Mouse (Mus musculus) myocyte (in vitro differentiated cells): ENCODE measurements at regions not wholly inside any gene's neighbourhood (a gene's known extent, or its start where the extent isn't known, plus 50 kb on each side); places are given as distances from the start of the nearest gene placed in this dataset.

Source experiments
- H3K27me3 ChIP-seq: one replicate; pipeline ENCODE4 v1.6.1; 2011; ENCODE audit not compliant: control insufficient read depth, insufficient read depth, insufficient read length
- H3K36me3 ChIP-seq: one replicate; pipeline ENCODE4 v1.6.1; 2011; ENCODE audit not compliant: control insufficient read depth, insufficient read depth
- H3K4me2 ChIP-seq: one replicate; pipeline ENCODE4 v1.6.1; 2011; ENCODE audit warnings: low read depth, control low read depth
- H3K4me3 ChIP-seq: one replicate; pipeline ENCODE4 v1.5.1; 2011; ENCODE audit warnings: mild to moderate bottlenecking, control low read depth, moderate library complexity
- H3K79me2 ChIP-seq: one replicate; pipeline ENCODE4 v1.6.1; 2011; ENCODE audit not compliant: control insufficient read depth, insufficient read depth
- H3ac ChIP-seq: one replicate; pipeline ENCODE4 v1.6.1; 2011; ENCODE audit not compliant: control insufficient read depth, insufficient read length
- CEBPB ChIP-seq: IDR thresholded peaks from 2 replicates; pipeline ENCODE4 v1.6.1; 2011; ENCODE audit warnings: mild to moderate bottlenecking, moderate library complexity; ENCODE audit not compliant: poor library complexity, insufficient read depth, severe bottlenecking
- E2F4 ChIP-seq: IDR thresholded peaks from one replicate; pipeline ENCODE4 v1.6.1; 2011; ENCODE audit warnings: mild to moderate bottlenecking, control low read depth, moderate library complexity; ENCODE audit not compliant: insufficient read depth
- MAX ChIP-seq: IDR thresholded peaks from one replicate; pipeline ENCODE4 v1.6.1; 2011; ENCODE audit warnings: low read depth, mild to moderate bottlenecking, control low read depth
- MYOD1 ChIP-seq, 3 experiments: IDR thresholded peaks; one replicate each; pipeline ENCODE4 v1.6.1; 2011; ENCODE audit warnings: control low read depth in 2 of 3, low read depth in 2 of 3, mild to moderate bottlenecking in 2 of 3, moderate library complexity in 1 of 3; ENCODE audit not compliant: insufficient read length in 2 of 3, control insufficient read depth in 1 of 3
- MYOG ChIP-seq, 3 experiments: IDR thresholded peaks; one replicate each; pipeline ENCODE4 v1.6.1; 2011; ENCODE audit warnings: control low read depth in 2 of 3, low read depth in 2 of 3, mild to moderate bottlenecking in 2 of 3; ENCODE audit not compliant: insufficient read length in 2 of 3, control insufficient read depth in 1 of 3, insufficient read depth in 1 of 3
- POLR2A ChIP-seq: IDR thresholded peaks from one replicate; pipeline ENCODE4 v1.6.1; 2011; ENCODE audit warnings: low read depth, mild to moderate bottlenecking, control low read depth, moderate library complexity; ENCODE audit not compliant: insufficient read length
- POLR2AphosphoS2 ChIP-seq: IDR thresholded peaks from one replicate; pipeline ENCODE4 v1.6.1; 2011; ENCODE audit warnings: low read depth, control low read depth; ENCODE audit not compliant: insufficient read length
- REST ChIP-seq: IDR thresholded peaks from one replicate; pipeline ENCODE4 v1.6.1; 2011; ENCODE audit warnings: mild to moderate bottlenecking, control low read depth, moderate library complexity; ENCODE audit not compliant: insufficient read depth, insufficient read length
- SRF ChIP-seq: IDR thresholded peaks from one replicate; pipeline ENCODE4 v1.6.1; 2011; ENCODE audit warnings: low read depth; ENCODE audit not compliant: control insufficient read depth, insufficient read length
- TCF12 ChIP-seq: IDR thresholded peaks from one replicate; pipeline ENCODE4 v1.6.1; 2011; ENCODE audit warnings: mild to moderate bottlenecking, control low read depth; ENCODE audit not compliant: poor library complexity, insufficient read depth, severe bottlenecking
- TCF3 ChIP-seq: IDR thresholded peaks from one replicate; pipeline ENCODE4 v1.6.1; 2011; ENCODE audit warnings: low read depth, control low read depth; ENCODE audit not compliant: insufficient read length
- USF1 ChIP-seq: IDR thresholded peaks from one replicate; pipeline ENCODE4 v1.6.1; 2011; ENCODE audit warnings: low read depth, mild to moderate bottlenecking, control low read depth, moderate library complexity

GRCm38 (mm10) chr14:58944958-58945357 lies 197.7 kb downstream of the 1700129C05Rik start:
- no peaks in the 10 kb centered on the region for H3K27me3 ChIP-seq
- no peak overlapping the region for H3ac ChIP-seq
- TF ChIP-seq TCF12: peak; percentile 20
- peak; percentile 33; the same call in 1 of the 2 replicates for TF ChIP-seq CEBPB
- peak in 2 of 3 experiments; percentile 68 to 78 for TF ChIP-seq MYOD1 (IDR thresholded peaks at IDR 0.05; ENCODE audit: control insufficient read depth in 1 of 3, insufficient read length in 2 of 3, low read depth in 2 of 3)
- no peak for TF ChIP-seq POLR2AphosphoS2
- TF ChIP-seq E2F4: no peak
- TF ChIP-seq SRF: no peak
- TF ChIP-seq REST: no peak
- TF ChIP-seq TCF3: no peak
- no peak for TF ChIP-seq POLR2A
- TF ChIP-seq MYOG (IDR thresholded peaks at IDR 0.05; ENCODE audit: control insufficient read depth in 1 of 3, insufficient read depth in 1 of 3, insufficient read length in 2 of 3, low read depth in 2 of 3): peak in 1 of 3 experiments; percentile 66
- no peak for TF ChIP-seq USF1
- no peak for TF ChIP-seq MAX
- H3K79me2 ChIP-seq: no peaks in the 10 kb centered on the region
- H3K4me3 ChIP-seq: no peak overlapping the region
- H3K4me2 ChIP-seq: no peak overlapping the region
- no peaks in the 10 kb centered on the region for H3K36me3 ChIP-seq

GRCm38 (mm10) chr14:58943267-58943765 lies 199.4 kb downstream of the 1700129C05Rik start:
- Histone ChIP-seq H3K4me2 (no peak overlapping the region), H3K27me3 (no peaks in the 10 kb centered on the region), H3ac (no peak overlapping the region), H3K36me3 (no peaks in the 10 kb centered on the region), H3K79me2 (no peaks in the 10 kb centered on the region), H3K4me3 (no peak overlapping the region)
- TF ChIP-seq REST (no peak), SRF (no peak), POLR2A (no peak), MYOG (IDR thresholded peaks at IDR 0.05; ENCODE audit: control insufficient read depth in 1 of 3, insufficient read depth in 1 of 3, insufficient read length in 2 of 3, low read depth in 2 of 3) (no peak), CEBPB (no peak), TCF12 (no peak), MAX (no peak), MYOD1 (IDR thresholded peaks at IDR 0.05; ENCODE audit: control insufficient read depth in 1 of 3, insufficient read length in 2 of 3, low read depth in 2 of 3) (no peak), E2F4 (no peak), USF1 (no peak), POLR2AphosphoS2 (no peak), TCF3 (no peak)

- no peaks in the 10 kb centered on the region for H3K27me3 ChIP-seq
- no peak for TF ChIP-seq REST
- no peak for TF ChIP-seq MYOG (IDR thresholded peaks at IDR 0.05; ENCODE audit: control insufficient read depth in 1 of 3, insufficient read depth in 1 of 3, insufficient read length in 2 of 3, low read depth in 2 of 3)
- TF ChIP-seq E2F4: no peak
- TF ChIP-seq POLR2AphosphoS2: no peak
- no peak overlapping the region for H3K4me3 ChIP-seq
These were observed 203.6 kb downstream of the 1700129C05Rik start for GRCm38 (mm10) chr14:58939086-58939485.

GRCm38 (mm10) chr14:58938601-58938970 lies 204.1 kb downstream of the 1700129C05Rik start:
- no peaks in the 10 kb centered on the region for H3K27me3 ChIP-seq
- TF ChIP-seq POLR2AphosphoS2 (no peak), POLR2A (no peak), TCF3 (no peak), CEBPB (no peak), REST (no peak), TCF12 (no peak), USF1 (no peak), MAX (no peak), SRF (no peak)
- no peak overlapping the region for H3ac ChIP-seq
- no peak overlapping the region for H3K4me3 ChIP-seq
- H3K4me2 ChIP-seq: no peak overlapping the region
- no peaks in the 10 kb centered on the region for H3K36me3 ChIP-seq
- no peaks in the 10 kb centered on the region for H3K79me2 ChIP-seq

More at GRCm38 (mm10) chr14:58939086-58939485, 203.6 kb downstream of the 1700129C05Rik start:
- H3K4me2 ChIP-seq: no peak overlapping the region
- H3K79me2 ChIP-seq: no peaks in the 10 kb centered on the region
- H3ac ChIP-seq: no peak overlapping the region
- no peaks in the 10 kb centered on the region for H3K36me3 ChIP-seq

- no peaks in the 10 kb centered on the region for H3K79me2 ChIP-seq
- TF ChIP-seq SRF: no peak
- no peak for TF ChIP-seq TCF12
- no peak for TF ChIP-seq E2F4
- TF ChIP-seq MYOG (IDR thresholded peaks at IDR 0.05; ENCODE audit: control insufficient read depth in 1 of 3, insufficient read depth in 1 of 3, insufficient read length in 2 of 3, low read depth in 2 of 3): no peak
- no peak for TF ChIP-seq POLR2AphosphoS2
- TF ChIP-seq MAX: no peak
- TF ChIP-seq TCF3: no peak
- no peak for TF ChIP-seq CEBPB
- TF ChIP-seq REST: no peak
- H3K36me3 ChIP-seq: no peaks in the 10 kb centered on the region
- no peaks in the 10 kb centered on the region for H3K27me3 ChIP-seq
- H3K4me3 ChIP-seq: no peak overlapping the region
- H3ac ChIP-seq: no peak overlapping the region
- H3K4me2 ChIP-seq: no peak overlapping the region
These were observed 204.7 kb downstream of the 1700129C05Rik start for GRCm38 (mm10) chr14:58937791-58938600.
